Mouse (Mus musculus) R1 (cell line): ENCODE measurements around the gene Unc5b.

Experiments
- DNase-seq: peaks from one replicate; pipeline ENCODE4 v3.0.0-alpha.2; 2018; ENCODE audit warnings: low read depth, low spot score

The Unc5b gene

GRCm38 (mm10) chr10:60721640-60722039 lies 109.7 kb downstream of the Unc5b start:
- DNase-seq, result no peak

- peak; percentile 86 for DNase-seq
These were observed 110.9 kb downstream of the Unc5b start for GRCm38 (mm10) chr10:60720461-60720860.

DNA sequence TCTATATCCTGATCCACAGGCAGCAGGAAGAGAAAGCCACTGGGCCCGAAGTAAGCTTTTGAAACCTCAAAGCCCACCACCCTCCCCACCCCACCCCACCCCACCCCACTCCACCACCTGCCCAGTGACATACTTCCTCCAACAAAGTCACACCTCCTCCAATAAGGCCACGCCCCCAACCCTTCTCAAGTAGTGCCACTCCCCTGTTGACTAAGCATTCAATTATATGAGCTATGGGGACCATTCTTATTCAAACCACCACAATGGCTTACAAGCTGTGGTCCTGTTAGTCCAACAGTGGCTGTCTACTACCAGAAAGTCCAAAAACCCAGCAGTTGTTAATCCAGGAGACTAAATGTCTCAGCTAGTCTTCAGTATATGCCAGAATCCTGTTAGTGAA lies 112.9 kb downstream of the Unc5b start:
- peak; percentile 73 for DNase-seq

DNA sequence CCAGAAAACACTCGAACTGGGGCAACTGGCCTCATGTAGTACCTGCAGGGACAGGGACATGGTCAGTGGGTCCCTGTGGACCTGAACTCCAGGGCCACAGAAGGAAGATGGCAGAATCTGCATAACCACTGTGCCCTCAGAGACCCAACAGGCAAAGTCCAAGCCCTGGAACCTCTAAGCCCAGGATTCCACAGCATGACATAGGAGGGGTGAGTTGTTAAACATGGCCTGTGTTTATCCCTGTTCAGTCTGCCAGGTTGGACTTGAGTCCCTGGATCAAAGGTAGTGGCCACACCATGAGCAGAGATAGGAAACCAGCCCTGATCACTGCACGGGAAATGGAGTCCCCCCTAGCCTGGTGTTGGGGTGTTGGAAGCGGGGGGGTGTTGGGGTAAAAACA lies 114.9 kb downstream of the Unc5b start:
- DNase-seq, result no peak
